In the genomic region with DNA sequence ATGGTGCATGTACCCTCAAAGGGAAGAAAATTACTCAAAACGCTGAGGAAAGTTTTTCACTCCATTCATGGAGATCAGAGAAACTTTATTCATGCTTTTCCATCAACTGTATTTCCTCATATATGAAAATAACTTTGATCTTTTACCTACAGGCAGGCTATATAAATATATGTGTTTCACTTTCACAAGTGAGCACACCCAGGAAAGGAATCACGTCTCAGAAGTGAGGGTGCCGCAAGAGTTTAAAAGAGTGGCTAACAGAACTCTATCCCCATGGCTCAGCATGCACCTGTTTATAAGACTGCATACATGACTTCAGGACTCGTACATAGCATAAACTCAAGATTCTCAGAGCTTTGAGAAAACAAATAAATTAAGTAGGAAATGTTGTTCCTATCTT, we compare ENCODE assay signal across 11 mouse cellular contexts. TPM values are rescaled to one million over a fixed set of nuclear protein-coding genes. Genes with fewer than 3 reads are reported as not detected.
DNase-seq lines count a peak whose midpoint lies in the region; ATAC-seq and TF ChIP-seq lines count a peak whose summit lies in the region.
"Had no signal": no experiment of that assay in that cellular context is flagged by ENCODE, and none has a peak within 500 bp of the region (broad histone marks: within the 10 kb centered on the region; RNA-seq: fewer than 3 reads in every experiment).

No protein-coding gene starts in this region.

- peak overlapping the region; percentile 88; the same call in 1 of the 2 replicates for H3K4me3 ChIP-seq in forebrain, embryonic 10.5 days
- H3K4me3 ChIP-seq in forebrain, embryonic 11.5 days (ENCODE audit: low read depth, low read length): no peak overlapping the region
- no peak overlapping the region for H3K4me3 ChIP-seq in lung, embryonic 15.5 days
- no peak overlapping the region for H3K4me3 ChIP-seq in limb, embryonic 13.5 days
- H3K4me3 ChIP-seq in small intestine, adult 2 months (ENCODE audit: low read depth, low read length): no peak overlapping the region
- H3K4me3 ChIP-seq: embryonic facial prominence, embryonic 12.5 days; limb, embryonic 15.5 days had no signal

- DNase-seq in forebrain, embryonic 10.5 days (ENCODE audit: extremely low spot score, low spot score): no peak
- no peak for DNase-seq in forebrain, embryonic 11.5 days (ENCODE audit: low spot score)
- DNase-seq in lung, adult 18-20 months: no peak
- DNase-seq in Muller cell, postnatal 12 days (ENCODE audit: inconsistent ontology term): no peak
- no peak for DNase-seq in embryo, embryonic 10 days (ENCODE audit: low spot score)

- TF ChIP-seq CTCF in small intestine, adult 2 months (IDR thresholded peaks at IDR 0.05; ENCODE audit: extremely low read depth, insufficient read length, insufficient replicate concordance, low read depth, low read length): no peak

- no peak overlapping the region for H3K9ac ChIP-seq in forebrain, embryonic 11.5 days (ENCODE audit: low read length)
- no peak overlapping the region for H3K9ac ChIP-seq in lung, embryonic 15.5 days
- H3K9ac ChIP-seq in limb, embryonic 13.5 days: no peak overlapping the region
- H3K9ac ChIP-seq: embryonic facial prominence, embryonic 12.5 days; limb, embryonic 15.5 days had no signal

- no peaks in the 10 kb centered on the region; the same call in 1 of the 2 replicates for H3K36me3 ChIP-seq in forebrain, embryonic 10.5 days (replicated peaks)
- no peaks in the 10 kb centered on the region for H3K36me3 ChIP-seq in forebrain, embryonic 11.5 days (ENCODE audit: control insufficient read depth, insufficient read depth, low read length)
- no peaks in the 10 kb centered on the region for H3K36me3 ChIP-seq in lung, embryonic 15.5 days
- H3K36me3 ChIP-seq in limb, embryonic 13.5 days: no peaks in the 10 kb centered on the region
- H3K36me3 ChIP-seq in small intestine, adult 2 months (ENCODE audit: control insufficient read depth, insufficient read depth, low read length): no peaks in the 10 kb centered on the region
- H3K36me3 ChIP-seq: embryonic facial prominence, embryonic 12.5 days; limb, embryonic 15.5 days had no signal

- H3K27ac ChIP-seq in forebrain, embryonic 10.5 days: no peak overlapping the region
- no peak overlapping the region for H3K27ac ChIP-seq in forebrain, embryonic 11.5 days (ENCODE audit: low read depth, low read length)
- no peak overlapping the region for H3K27ac ChIP-seq in lung, embryonic 15.5 days
- no peak overlapping the region for H3K27ac ChIP-seq in limb, embryonic 13.5 days
- peak overlapping the region; percentile 29 for H3K27ac ChIP-seq in small intestine, adult 2 months (ENCODE audit: insufficient read depth, low read depth, low read length)
- H3K27ac ChIP-seq: embryonic facial prominence, embryonic 12.5 days; limb, embryonic 15.5 days had no signal

- no peak for ATAC-seq in forebrain, embryonic 11.5 days (replicated peaks; ENCODE audit: low FRiP score)
- ATAC-seq in lung, embryonic 15.5 days (ENCODE audit: borderline replicate concordance, extremely low read depth, low FRiP score, low TSS enrichment): no peak
- ATAC-seq in limb, embryonic 13.5 days (ENCODE audit: low FRiP score, low read depth): no peak

- H3K4me1 ChIP-seq in forebrain, embryonic 10.5 days: peaks cover 31% of the 10 kb centered on the region
- peaks cover 3% of the 10 kb centered on the region; the same call in 1 of the 2 replicates for H3K4me1 ChIP-seq in forebrain, embryonic 11.5 days (replicated peaks; ENCODE audit: control insufficient read depth, insufficient read depth, low read length)
- H3K4me1 ChIP-seq in lung, embryonic 15.5 days: peaks cover 17% of the 10 kb centered on the region
- peaks cover 17% of the 10 kb centered on the region for H3K4me1 ChIP-seq in limb, embryonic 13.5 days
- peaks cover 4% of the 10 kb centered on the region; the same call in 1 of the 2 replicates for H3K4me1 ChIP-seq in small intestine, adult 2 months (ENCODE audit: control insufficient read depth, insufficient read depth, insufficient read length, low read length)
- H3K4me1 ChIP-seq: limb, embryonic 15.5 days had no signal

- H3K27me3 ChIP-seq in forebrain, embryonic 10.5 days (ENCODE audit: poor library complexity, severe bottlenecking): no peaks in the 10 kb centered on the region
- H3K27me3 ChIP-seq in forebrain, embryonic 11.5 days (ENCODE audit: control insufficient read depth, insufficient read depth, low read length): no peaks in the 10 kb centered on the region
- no peaks in the 10 kb centered on the region for H3K27me3 ChIP-seq in lung, embryonic 15.5 days
- no peaks in the 10 kb centered on the region for H3K27me3 ChIP-seq in limb, embryonic 13.5 days
- H3K27me3 ChIP-seq in small intestine, adult 2 months (ENCODE audit: control insufficient read depth, insufficient read depth, low read length): no peaks in the 10 kb centered on the region
- H3K27me3 ChIP-seq: embryonic facial prominence, embryonic 12.5 days; limb, embryonic 15.5 days had no signal

- 86% methylated on average over 4 of the region's 4 CpGs for WGBS in forebrain, embryonic 10.5 days
- WGBS in forebrain, embryonic 11.5 days: 83% methylated on average over 4 of the region's 4 CpGs
- WGBS in lung, embryonic 15.5 days: 74% methylated on average over 4 of the region's 4 CpGs
- 74% methylated on average over 4 of the region's 4 CpGs for WGBS in limb, embryonic 13.5 days
- WGBS in small intestine, adult 2 months: 21% methylated on average over 4 of the region's 4 CpGs

- no peak overlapping the region for H3K4me2 ChIP-seq in forebrain, embryonic 11.5 days (ENCODE audit: low read depth, low read length, severe bottlenecking)
- peak overlapping the region; percentile 10; the same call in 1 of the 2 replicates for H3K4me2 ChIP-seq in lung, embryonic 15.5 days
- H3K4me2 ChIP-seq in limb, embryonic 13.5 days (replicated peaks): peak overlapping the region; percentile 38
- H3K4me2 ChIP-seq: embryonic facial prominence, embryonic 12.5 days; limb, embryonic 15.5 days had no signal

- no peak for TF ChIP-seq POLR2A in small intestine, adult 2 months (IDR thresholded peaks at IDR 0.05; ENCODE audit: low read depth, low read length)

- H3K9me3 ChIP-seq in forebrain, embryonic 10.5 days: no peaks in the 10 kb centered on the region
- H3K9me3 ChIP-seq in forebrain, embryonic 11.5 days (ENCODE audit: control insufficient read depth, low read length): no peaks in the 10 kb centered on the region
- no peaks in the 10 kb centered on the region for H3K9me3 ChIP-seq in lung, embryonic 15.5 days
- H3K9me3 ChIP-seq in limb, embryonic 13.5 days: no peaks in the 10 kb centered on the region
- H3K9me3 ChIP-seq: embryonic facial prominence, embryonic 12.5 days; limb, embryonic 15.5 days had no signal

RNA-seq across cellular contexts. Expression of gene Ankib1, which starts 1.8 kb away (rescaled TPM):
- 9.7 and 9.9 TPM in 2 replicates for polyA plus RNA-seq in forebrain, embryonic 10.5 days (2016; fragmentation: Nextera tagmentation; extraction: Ambion mirVana)
- polyA plus RNA-seq in forebrain, embryonic 11.5 days (2014; fragmentation: Nextera tagmentation; extraction: Ambion mirVana): 17.0 and 18.3 TPM in 2 replicates
- polyA plus RNA-seq in lung, embryonic 15.5 days (2015; fragmentation: Nextera tagmentation; extraction: Ambion mirVana): 9.0 and 9.9 TPM in 2 replicates
- polyA plus RNA-seq in limb, embryonic 13.5 days (2015; fragmentation: Nextera tagmentation; extraction: Ambion mirVana): 11.2 and 11.8 TPM in 2 replicates
- polyA plus RNA-seq in small intestine, adult 2 months (2012; rRNA removed): 3.5 and 6.3 TPM in 2 replicates

RNA-seq across cellular contexts. Expression of gene Krit1, which starts 2.1 kb away (rescaled TPM):
- polyA plus RNA-seq in forebrain, embryonic 10.5 days (2016; fragmentation: Nextera tagmentation; extraction: Ambion mirVana): 61.5 and 63.3 TPM in 2 replicates
- polyA plus RNA-seq in forebrain, embryonic 11.5 days (2014; fragmentation: Nextera tagmentation; extraction: Ambion mirVana): 68.1 and 81.7 TPM in 2 replicates
- 41.0 and 44.0 TPM in 2 replicates for polyA plus RNA-seq in lung, embryonic 15.5 days (2015; fragmentation: Nextera tagmentation; extraction: Ambion mirVana)
- 55.4 and 58.5 TPM in 2 replicates for polyA plus RNA-seq in limb, embryonic 13.5 days (2015; fragmentation: Nextera tagmentation; extraction: Ambion mirVana)
- 1.1 and 2.1 TPM in 2 replicates for polyA plus RNA-seq in small intestine, adult 2 months (2012; rRNA removed)

RNA-seq across cellular contexts. Expression of gene Lrrd1, which starts 44.1 kb away (rescaled TPM):
- 0.09 and 0.15 TPM in 2 replicates for polyA plus RNA-seq in forebrain, embryonic 10.5 days (2016; fragmentation: Nextera tagmentation; extraction: Ambion mirVana)
- polyA plus RNA-seq in forebrain, embryonic 11.5 days (2014; fragmentation: Nextera tagmentation; extraction: Ambion mirVana): 0.09 and 0.16 TPM in 2 replicates
- polyA plus RNA-seq in lung, embryonic 15.5 days (2015; fragmentation: Nextera tagmentation; extraction: Ambion mirVana): 0.06 TPM in 1 of 2 replicates, not detected in the other
- 0.06 and 0.10 TPM in 2 replicates for polyA plus RNA-seq in limb, embryonic 13.5 days (2015; fragmentation: Nextera tagmentation; extraction: Ambion mirVana)
- 0.05 TPM in 1 of 2 replicates, not detected in the other for polyA plus RNA-seq in small intestine, adult 2 months (2012; rRNA removed)
- polyA plus RNA-seq: gonadal fat pad, adult 2 months had no signal

Comparison
In these comparisons a context has a peak if more than half of its experiments do, and no peak if none do; other contexts are left out.
1. RNA of gene Krit1, which starts 2.1 kb away (polyA plus RNA-seq): 68.1 to 81.7 TPM in forebrain, embryonic 11.5 days, 61.5 to 63.3 TPM in forebrain, embryonic 10.5 days, 55.4 to 58.5 TPM in limb, embryonic 13.5 days and 41.0 to 44.0 TPM in lung, embryonic 15.5 days; 1.1 to 2.1 TPM in small intestine, adult 2 months; every median in the first group is over 10 times any median in the second.